Mouse (Mus musculus) liver, adult 2 months (tissue): ENCODE measurements around the gene Fndc7.

Experiments used
- CTCF ChIP-seq: fragments of 200-500 bp; IDR thresholded peaks from 2 replicates; pipeline ENCODE4 v1.5.1; 2011; ENCODE audit warnings: low read depth, low read length, control low read depth
- POLR2A ChIP-seq: fragments of 200-500 bp; IDR thresholded peaks from 2 replicates; pipeline ENCODE4 v1.6.1; 2011; ENCODE audit warnings: low read length, control low read depth; ENCODE audit not compliant: insufficient read depth; ENCODE audit errors: extremely low read depth

DNA sequence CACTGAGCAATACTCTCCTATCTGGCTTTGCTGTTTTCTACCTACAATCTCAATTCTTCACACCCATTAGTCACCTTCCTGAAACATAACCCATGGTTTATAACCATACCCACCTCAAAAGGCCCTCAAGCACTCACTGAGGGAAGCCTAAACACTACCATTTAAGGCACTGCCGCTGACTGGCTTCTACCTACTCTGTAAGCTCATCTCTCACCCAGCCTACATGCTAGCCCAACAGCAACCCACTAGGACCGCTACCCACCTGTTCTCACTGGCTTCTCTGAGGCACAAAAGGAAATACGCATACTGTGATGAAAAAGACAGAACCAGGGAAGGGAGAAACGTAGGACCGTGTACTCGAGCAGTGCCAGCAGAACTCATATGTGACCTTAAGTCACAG lies 58.1 kb downstream of the Fndc7 start:
- TF ChIP-seq POLR2A (no peak), CTCF (no peak)
